Mouse (Mus musculus) brain, embryonic 14.5 days (tissue): ENCODE data around the gene Tut1.

Experiments used
- CTCF ChIP-seq: fragments of 200-500 bp; IDR thresholded peaks from 2 replicates; pipeline ENCODE4 v1.5.1; 2012; ENCODE audit warnings: inconsistent platforms, mild to moderate bottlenecking, moderate library complexity, borderline replicate concordance; ENCODE audit not compliant: insufficient read depth, insufficient read length; ENCODE audit errors: extremely low read depth
- POLR2A ChIP-seq: fragments of 200-500 bp; IDR thresholded peaks from 2 replicates; pipeline ENCODE4 v1.6.1; 2012; ENCODE audit warnings: mild to moderate bottlenecking, inconsistent platforms, borderline replicate concordance; ENCODE audit not compliant: poor library complexity, insufficient read depth, insufficient read length, severe bottlenecking; ENCODE audit errors: extremely low read depth

- TF ChIP-seq CTCF (no peak), POLR2A (no peak)
These were observed 45.1 kb upstream of the Tut1 start for GRCm38 (mm10) chr19:8908531-8908930.
